Mouse (Mus musculus) stomach, embryonic 14.5 days (tissue): ENCODE results near the gene Chn2. TPM values are rescaled to one million over a fixed set of nuclear protein-coding genes. Genes with fewer than 3 reads are reported as not detected.

Experiments
- ATAC-seq: fragments of 200-750 bp; cut with Nextera tagmentation; 2 replicates; pipeline ENCODE4 v1.8.0; 2017; ENCODE audit warnings: low read depth, moderate TSS enrichment; ENCODE audit not compliant: insufficient number of reproducible peaks, insufficient read depth, low FRiP score
- H3K27ac ChIP-seq: fragments of 300-500 bp; sonication (generic); 2 replicates; pipeline ENCODE4 v1.5.1; 2014; ENCODE audit warnings: mild to moderate bottlenecking, low read length, moderate library complexity, mixed read lengths
- H3K27me3 ChIP-seq: fragments of 300-500 bp; sonication (generic); 2 replicates; pipeline ENCODE4 v1.6.1; 2014; ENCODE audit warnings: low read length, control low read depth, mixed read lengths; ENCODE audit not compliant: control insufficient read depth, insufficient read depth
- H3K36me3 ChIP-seq: fragments of 300-500 bp; sonication (generic); 2 replicates; pipeline ENCODE4 v1.6.1; 2014; ENCODE audit warnings: mild to moderate bottlenecking, control low read depth, low read length, moderate library complexity, mixed read lengths; ENCODE audit not compliant: control insufficient read depth, insufficient read depth
- H3K4me1 ChIP-seq: fragments of 300-500 bp; sonication (generic); 2 replicates; pipeline ENCODE4 v1.6.1; 2014; ENCODE audit warnings: low read length, control low read depth, mixed read lengths; ENCODE audit not compliant: control insufficient read depth, insufficient read depth
- H3K4me2 ChIP-seq: fragments of 300-500 bp; sonication (generic); replicated peaks from 2 replicates; pipeline ENCODE4 v1.6.1; 2014; ENCODE audit warnings: low read depth, low read length, control low read depth
- H3K4me3 ChIP-seq: fragments of 300-500 bp; sonication (generic); 2 replicates; pipeline ENCODE4 v1.5.1; 2014; ENCODE audit warnings: low read depth, low read length, control low read depth
- H3K9ac ChIP-seq: fragments of 300-500 bp; sonication (generic); replicated peaks from 2 replicates; pipeline ENCODE4 v1.6.1; 2014; ENCODE audit warnings: low read depth, mild to moderate bottlenecking, control low read depth, low read length, moderate library complexity, mixed read lengths
- H3K9me3 ChIP-seq: fragments of 300-500 bp; sonication (generic); 2 replicates; pipeline ENCODE4 v1.6.1; 2016; ENCODE audit warnings: low read depth, low read length, control low read depth; ENCODE audit not compliant: control insufficient read depth
- WGBS: fragments of 180-500 bp; shearing (Covaris S2); extraction: QIAGEN DNeasy Blood & Tissue Kit; methylation state at CpG from one replicate; pipeline ENCODE4 v1.1.7; 2014; 5-methylcytosine and 5-hydroxymethylcytosine counted together
- polyA plus RNA-seq: library from polyadenylated mRNA; unstranded; fragments of >200 nt; fragmentation: Nextera tagmentation; extraction: Ambion mirVana; gene quantifications from 2 replicates; pipeline ENCODE4 v1.2.1, GENCODE M21; 2014

Chn2 gene
- polyA plus RNA-seq, 1 experiment from 2014 or later: 19.1 TPM

GRCm38 (mm10) chr6:54088168-54088567, 48.8 kb downstream of the Chn2 start:
- WGBS: 85% methylated on average over 4 of the region's 4 CpGs
- no peak overlapping the region for H3K4me3 ChIP-seq
- H3K27me3 ChIP-seq: no peaks in the 10 kb centered on the region
- H3K27ac ChIP-seq: no peak overlapping the region
- no peaks in the 10 kb centered on the region for H3K4me1 ChIP-seq
- H3K36me3 ChIP-seq: no peaks in the 10 kb centered on the region
- no peak overlapping the region for H3K9ac ChIP-seq
- H3K9me3 ChIP-seq: no peaks in the 10 kb centered on the region
- H3K4me2 ChIP-seq: no peak overlapping the region
- no peak for ATAC-seq

DNA sequence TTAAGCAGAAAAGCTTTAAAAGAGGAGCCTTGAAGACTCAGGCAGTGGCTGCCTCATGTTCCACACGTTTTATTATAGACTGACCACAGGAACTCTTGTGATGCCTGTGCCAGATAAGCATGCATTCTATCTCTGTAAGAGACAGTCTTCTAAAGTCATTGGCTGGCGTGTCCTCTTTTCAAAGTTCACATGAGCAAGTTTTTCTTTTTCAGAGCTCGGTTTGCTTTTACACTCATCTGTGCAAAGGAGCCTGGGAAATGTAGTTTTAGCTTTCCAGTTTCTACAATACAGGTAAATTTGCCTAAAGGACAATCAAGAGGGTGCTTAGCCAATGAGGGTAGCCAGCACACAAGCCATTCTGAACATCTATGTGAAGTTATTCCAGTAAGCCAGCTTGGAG, 51.5 kb downstream of the Chn2 start:
- H3K4me3 ChIP-seq: no peak overlapping the region
- WGBS: 72% methylated on average over 3 of the region's 3 CpGs
- no peaks in the 10 kb centered on the region for H3K27me3 ChIP-seq
- H3K9me3 ChIP-seq: no peaks in the 10 kb centered on the region
- no peak overlapping the region for H3K4me2 ChIP-seq
- no peak for ATAC-seq
- no peak overlapping the region for H3K9ac ChIP-seq
- no peak overlapping the region for H3K27ac ChIP-seq
- H3K36me3 ChIP-seq: no peaks in the 10 kb centered on the region
- H3K4me1 ChIP-seq: no peaks in the 10 kb centered on the region

DNA sequence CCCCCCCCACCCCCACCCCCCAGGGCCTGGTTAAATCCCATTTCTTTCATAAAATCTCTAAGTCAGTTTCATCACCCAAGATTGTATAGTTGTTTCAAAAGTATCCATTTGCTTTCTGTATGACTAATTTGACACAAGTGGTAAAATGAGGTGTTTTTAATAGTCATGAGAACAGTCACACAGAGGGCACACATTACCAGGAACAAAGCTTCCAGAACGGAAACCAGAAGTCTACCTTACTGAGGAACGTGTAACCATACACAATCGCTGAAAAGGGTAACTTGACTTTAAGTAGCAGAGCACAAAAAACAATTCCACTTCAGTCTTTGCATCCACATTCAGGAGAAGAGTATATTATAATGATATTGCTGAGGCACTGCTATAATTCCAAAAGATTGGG, 53.6 kb downstream of the Chn2 start:
- H3K27me3 ChIP-seq: no peaks in the 10 kb centered on the region
- no peaks in the 10 kb centered on the region for H3K9me3 ChIP-seq
- no peaks in the 10 kb centered on the region for H3K4me1 ChIP-seq
- no peak for ATAC-seq
- H3K9ac ChIP-seq: no peak overlapping the region
- 79% methylated on average over 3 of the region's 3 CpGs for WGBS
- H3K4me3 ChIP-seq: no peak overlapping the region
- H3K4me2 ChIP-seq: no peak overlapping the region
- H3K36me3 ChIP-seq: no peaks in the 10 kb centered on the region
- no peak overlapping the region for H3K27ac ChIP-seq

GRCm38 (mm10) chr6:54096147-54096761, 56.9 kb downstream of the Chn2 start:
- WGBS: 44% methylated on average over 6 of the region's 6 CpGs
- H3K4me3 ChIP-seq: no peak overlapping the region
- ATAC-seq: no peak

GRCm38 (mm10) chr6:54096836-54097235, 57.5 kb downstream of the Chn2 start:
- Histone ChIP-seq H3K27ac (no peak overlapping the region), H3K9me3 (no peaks in the 10 kb centered on the region), H3K4me1 (no peaks in the 10 kb centered on the region), H3K4me2 (no peak overlapping the region), H3K4me3 (no peak overlapping the region), H3K36me3 (no peaks in the 10 kb centered on the region), H3K27me3 (no peaks in the 10 kb centered on the region), H3K9ac (no peak overlapping the region)
- no peak for ATAC-seq
- 25% methylated on average over 7 of the region's 7 CpGs for WGBS

More at GRCm38 (mm10) chr6:54096147-54096761, 56.9 kb downstream of the Chn2 start:
- no peak overlapping the region for H3K27ac ChIP-seq
- H3K36me3 ChIP-seq: no peaks in the 10 kb centered on the region
- no peaks in the 10 kb centered on the region for H3K9me3 ChIP-seq
- no peak overlapping the region for H3K4me2 ChIP-seq
- no peaks in the 10 kb centered on the region for H3K27me3 ChIP-seq
- H3K4me1 ChIP-seq: no peaks in the 10 kb centered on the region
- no peak overlapping the region for H3K9ac ChIP-seq

DNA sequence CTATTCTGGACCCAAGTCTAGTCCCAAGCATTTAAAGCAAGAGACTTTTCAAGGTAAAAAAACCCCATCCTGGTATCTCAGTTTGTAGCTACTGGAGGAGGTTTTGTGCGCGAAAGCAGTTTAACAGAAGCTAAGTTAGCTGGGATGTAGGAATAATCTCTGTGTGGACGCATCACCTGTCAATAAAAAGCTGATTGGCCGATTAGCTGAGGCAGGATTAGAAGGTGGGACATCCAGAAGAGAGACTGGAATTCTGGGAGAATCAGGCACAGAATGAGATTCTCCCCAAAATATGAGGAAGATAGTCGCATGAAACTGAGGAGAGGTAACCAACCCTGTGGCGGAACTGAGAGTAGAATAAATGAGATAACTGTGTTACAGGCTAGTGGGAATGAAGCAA, 59.0 kb downstream of the Chn2 start:
- H3K36me3 ChIP-seq: no peaks in the 10 kb centered on the region
- 91% methylated on average over 6 of the region's 6 CpGs for WGBS
- no peak for ATAC-seq
- H3K4me3 ChIP-seq: no peak overlapping the region
- H3K9me3 ChIP-seq: no peaks in the 10 kb centered on the region
- H3K9ac ChIP-seq: no peak overlapping the region
- H3K4me2 ChIP-seq: no peak overlapping the region
- no peaks in the 10 kb centered on the region for H3K27me3 ChIP-seq
- H3K4me1 ChIP-seq: no peaks in the 10 kb centered on the region
- H3K27ac ChIP-seq: no peak overlapping the region

- H3K9ac ChIP-seq: no peak overlapping the region
- no peaks in the 10 kb centered on the region for H3K4me1 ChIP-seq
- no peaks in the 10 kb centered on the region for H3K9me3 ChIP-seq
- no peaks in the 10 kb centered on the region for H3K36me3 ChIP-seq
- H3K27ac ChIP-seq: no peak overlapping the region
- ATAC-seq: no peak
- H3K4me3 ChIP-seq: no peak overlapping the region
- WGBS: 38% methylated on average over 6 of the region's 6 CpGs
- no peak overlapping the region for H3K4me2 ChIP-seq
- no peaks in the 10 kb centered on the region for H3K27me3 ChIP-seq
Observed at GRCm38 (mm10) chr6:54099659-54100058, 60.3 kb downstream of the Chn2 start.

DNA sequence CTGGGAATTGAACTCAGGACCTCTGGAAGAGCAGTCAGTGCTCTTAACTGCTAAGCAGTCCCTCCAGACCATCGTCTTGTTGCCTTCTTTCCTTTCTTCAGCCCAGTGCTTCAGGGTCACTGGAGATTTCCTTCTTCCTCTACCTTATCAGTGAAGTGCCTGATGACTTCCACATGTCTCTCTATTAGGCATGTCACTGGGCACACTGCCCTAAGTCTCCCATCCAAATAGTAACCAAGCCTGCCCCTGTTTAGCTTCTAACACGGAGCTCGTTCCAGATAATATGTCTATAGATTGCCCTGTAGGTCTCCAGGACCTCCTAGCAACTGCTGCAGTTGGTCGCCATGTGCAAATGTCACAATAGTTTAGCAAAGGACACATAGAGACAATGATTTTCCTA, 62.9 kb downstream of the Chn2 start:
- no peaks in the 10 kb centered on the region for H3K36me3 ChIP-seq
- WGBS: 87% methylated on average over 4 of the region's 4 CpGs
- H3K9ac ChIP-seq: no peak overlapping the region
- H3K4me2 ChIP-seq: no peak overlapping the region
- H3K27me3 ChIP-seq: no peaks in the 10 kb centered on the region
- no peaks in the 10 kb centered on the region for H3K9me3 ChIP-seq
- no peak overlapping the region for H3K4me3 ChIP-seq
- no peak for ATAC-seq
- H3K4me1 ChIP-seq: no peaks in the 10 kb centered on the region
- H3K27ac ChIP-seq: no peak overlapping the region

DNA sequence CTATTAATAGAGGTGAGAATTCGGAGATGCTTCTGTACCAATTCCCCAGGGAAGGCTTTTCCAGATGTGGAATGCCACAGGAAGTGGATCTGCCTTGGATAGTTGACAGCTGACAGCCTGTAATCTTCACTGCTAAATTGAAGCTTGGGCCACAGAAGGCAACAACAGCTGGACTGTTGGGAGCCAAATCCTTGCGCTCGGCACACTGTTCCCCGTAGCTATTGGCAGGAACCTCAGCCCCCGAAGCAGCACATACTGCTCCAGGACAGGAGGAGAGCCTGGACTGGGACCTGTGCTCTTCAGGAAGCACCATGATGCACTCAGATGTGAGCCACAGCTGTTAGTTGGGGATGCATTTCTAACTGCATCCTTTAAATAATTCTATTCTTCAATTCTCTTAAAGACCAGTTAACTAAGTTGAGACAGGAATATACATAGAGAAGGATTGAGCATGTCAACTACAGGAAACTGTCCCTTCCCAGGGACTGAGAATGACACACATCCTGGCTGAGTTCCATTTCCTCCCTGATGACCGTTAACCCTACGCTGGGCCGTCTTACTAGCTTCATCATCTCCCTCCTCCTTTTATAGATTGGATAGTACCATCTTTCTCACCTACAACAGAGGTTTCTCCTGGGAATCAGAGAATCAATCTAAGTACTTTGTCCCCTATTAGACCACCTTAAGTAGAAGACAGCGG, 64.1 kb downstream of the Chn2 start:
- H3K4me2 ChIP-seq: no peak overlapping the region
- no peak overlapping the region for H3K27ac ChIP-seq
- no peak for ATAC-seq
- no peaks in the 10 kb centered on the region for H3K9me3 ChIP-seq
- H3K4me3 ChIP-seq: no peak overlapping the region
- H3K4me1 ChIP-seq: no peaks in the 10 kb centered on the region
- no peak overlapping the region for H3K9ac ChIP-seq
- no peaks in the 10 kb centered on the region for H3K27me3 ChIP-seq
- H3K36me3 ChIP-seq: no peaks in the 10 kb centered on the region
- WGBS: 74% methylated on average over 9 of the region's 9 CpGs
